In the genomic region with DNA sequence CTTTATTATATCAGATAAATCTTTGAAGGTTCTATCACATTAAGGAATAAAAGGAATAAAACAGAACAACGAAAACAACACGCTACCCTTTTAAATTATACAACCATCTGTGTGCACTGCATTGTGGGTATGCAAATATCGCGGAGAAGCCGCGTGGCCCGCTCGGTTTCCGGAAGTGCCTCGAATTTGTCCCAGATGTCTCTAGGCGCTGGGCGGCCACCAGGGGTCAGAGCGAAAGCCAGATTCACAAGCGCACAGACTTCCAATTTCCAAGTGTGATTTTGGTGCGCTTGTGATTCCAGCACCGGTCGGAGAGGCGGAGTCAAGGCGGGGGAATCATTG, we compare ENCODE assay signal across 8 mouse cellular contexts. TPM values are rescaled to one million over a fixed set of nuclear protein-coding genes. Genes with fewer than 3 reads are reported as not detected.
A peak's percentile ranks its signal among the peaks of the same experiment; 100 is the strongest.
DNase-seq lines count a peak whose midpoint lies in the region; ATAC-seq lines count a peak whose summit lies in the region.

Alyref2 (plus strand) TSS at position 229 of the 342 bp plus-strand sequence.

- DNase-seq in WW6 (ENCODE audit: low read depth, low spot score) = peak; percentile 93
- peak; percentile 94 to 95 for DNase-seq in cerebellum, postnatal 14 days
- DNase-seq in frontal cortex, postnatal 14 days (ENCODE audit: low spot score in 2 of 2) = peak; percentile 90 to 91
- DNase-seq in hindbrain, embryonic 14.5 days (ENCODE audit: low spot score) = peak; percentile 97
- peak; percentile 87 to 90 for DNase-seq in layer of hippocampus, postnatal 36 days
- peak; percentile 97 for DNase-seq in lung, postnatal 36 days
- peak; percentile 96 for DNase-seq in right cerebral cortex, postnatal 10 days (ENCODE audit: low spot score in 2 of 2)
- DNase-seq in urinary bladder, postnatal 4 days (ENCODE audit: low spot score in 2 of 2) = peak; percentile 92 to 95

- H3K4me2 ChIP-seq in hindbrain, embryonic 14.5 days (replicated peaks) = peak within 1 kb of the TSS; percentile 79

- H3K4me1 ChIP-seq in hindbrain, embryonic 14.5 days (replicated peaks; ENCODE audit: control insufficient read depth, insufficient read depth, low read length) = peaks cover 11% of the 10 kb centered on the region; the same call in 1 of the 2 replicates

- H3K9ac ChIP-seq in hindbrain, embryonic 14.5 days = peak within 1 kb of the TSS; percentile 88

- no peaks in the 10 kb centered on the region for H3K9me3 ChIP-seq in hindbrain, embryonic 14.5 days (ENCODE audit: control insufficient read depth, low read length)

- 2% methylated on average over 19 of the region's 19 CpGs for WGBS in hindbrain, embryonic 14.5 days

- peak within 1 kb of the TSS; percentile 78 for H3K4me3 ChIP-seq in hindbrain, embryonic 14.5 days (replicated peaks; ENCODE audit: low read length)

- no peaks in the 10 kb centered on the region for H3K36me3 ChIP-seq in hindbrain, embryonic 14.5 days (replicated peaks; ENCODE audit: control insufficient read depth, insufficient read depth)

- peak within 1 kb of the TSS; percentile 98 for H3K27ac ChIP-seq in hindbrain, embryonic 14.5 days

- H3K27me3 ChIP-seq in hindbrain, embryonic 14.5 days (ENCODE audit: control insufficient read depth, insufficient read depth, low read length) = no peaks in the 10 kb centered on the region

- peak; percentile 90 for ATAC-seq in hindbrain, embryonic 14.5 days (ENCODE audit: low FRiP score)

RNA-seq across cellular contexts. Expression of gene Alyref2, which starts in this region (rescaled TPM):
- 23.0 and 29.8 TPM in 2 replicates for polyA plus RNA-seq in hindbrain, embryonic 14.5 days (2014; fragmentation: Nextera tagmentation; extraction: Ambion mirVana)
- 1 to 10 TPM; 6.8 to 7.1 TPM for total RNA-seq in layer of hippocampus, postnatal 36 days (2021)

Comparison
In these comparisons a context has a peak if more than half of its experiments do, and no peak if none do; other contexts are left out.
1. Peak in every context shown above with its lines: DNase-seq, ATAC-seq, H3K4me3 ChIP-seq and H3K27ac ChIP-seq.